Comparison of ENCODE assay signal across 17 mouse cellular contexts in genomic region chr11:35261562-35262087, GRCm38 (mm10).
A peak's percentile ranks its signal among the peaks of the same experiment; 100 is the strongest.
DNase-seq lines count a peak whose midpoint lies in the region; ATAC-seq and TF ChIP-seq lines count a peak whose summit lies in the region.
"Had no signal": no experiment of that assay in that cellular context is flagged by ENCODE, and none has a peak within 500 bp of the region (broad histone marks: within the 10 kb centered on the region; RNA-seq: fewer than 3 reads in every experiment).

No protein-coding gene starts in this region.

- TF ChIP-seq POLR2A in embryonic fibroblast, embryonic 13.5 days (IDR thresholded peaks at IDR 0.05; ENCODE audit: low read depth, low read length): no peak

- peak overlapping the region; percentile 12 for H3K27ac ChIP-seq in embryonic fibroblast, embryonic 13.5 days (ENCODE audit: insufficient read depth, low read length)
- H3K27ac ChIP-seq: heart, embryonic 15.5 days; hindbrain, embryonic 10.5 days; stomach, postnatal 0 days had no signal

- DNase-seq in frontal cortex, postnatal 14 days (ENCODE audit: low spot score in 2 of 2): no peak
- peak; percentile 63 to 65 for DNase-seq in left cerebral cortex, postnatal 14 days (ENCODE audit: low spot score in 2 of 2)
- no peak for DNase-seq in left cerebral cortex, adult 11 months (ENCODE audit: low spot score)
- peak; percentile 82 for DNase-seq in telencephalon, adult 2 months (ENCODE audit: low read depth, low spot score)
- DNase-seq in urinary bladder, postnatal 36 days (ENCODE audit: low spot score in 2 of 2): no peak
- DNase-seq: cerebellum, adult 11 months; cerebellum, postnatal 25 days; kidney, adult 2 months; kidney, postnatal 25 days; thymus, postnatal 14 days had no signal

- intact Hi-C loops in left cerebral cortex, postnatal 14 days (cut with DNase I): loop anchor here (10.0 kb wide), 1 partner anchor 247 kb away; no protein-coding TSS in a partner anchor

- peaks cover 13% of the 10 kb centered on the region for H3K4me1 ChIP-seq in embryonic fibroblast, embryonic 13.5 days (ENCODE audit: control insufficient read depth, insufficient read depth, low read length)

- ATAC-seq in frontal cortex, adult (ENCODE audit: low TSS enrichment): peak; percentile 90
- ATAC-seq: midbrain, embryonic 16.5 days had no signal

- H3K4me3 ChIP-seq in embryonic fibroblast, embryonic 13.5 days (ENCODE audit: insufficient read depth, low read length): no peak overlapping the region
- H3K4me3 ChIP-seq: erythroblast, embryonic 14.5 days; heart, embryonic 15.5 days; hindbrain, embryonic 10.5 days had no signal

- no peak for TF ChIP-seq CTCF in embryonic fibroblast, embryonic 13.5 days (IDR thresholded peaks at IDR 0.05; ENCODE audit: borderline replicate concordance, insufficient read depth, low read length)

Comparison
In these comparisons a context has a peak if more than half of its experiments do, and no peak if none do; other contexts are left out.
1. DNase-seq: peak in left cerebral cortex, postnatal 14 days (2 of 2) and telencephalon, adult 2 months (single experiment); none in frontal cortex, postnatal 14 days (0 of 2), left cerebral cortex, adult 11 months (single experiment) and urinary bladder, postnatal 36 days (0 of 2).